Mouse (Mus musculus) ES-CJ7 (cell line): Measurements from ENCODE around the gene Capza2.
A peak's percentile ranks its signal among the peaks of the same experiment; 100 is the strongest.
"Not testable (repeated sequence)": the region's sequence is repeated elsewhere in the genome, so short reads cannot be mapped to it uniquely, and the experiment has no call there.

ENCODE experiments used
- DNase-seq: peaks from one replicate; pipeline ENCODE4 v3.0.0; 2011; ENCODE audit warnings: low read depth, low spot score

The Capza2 gene

DNA sequence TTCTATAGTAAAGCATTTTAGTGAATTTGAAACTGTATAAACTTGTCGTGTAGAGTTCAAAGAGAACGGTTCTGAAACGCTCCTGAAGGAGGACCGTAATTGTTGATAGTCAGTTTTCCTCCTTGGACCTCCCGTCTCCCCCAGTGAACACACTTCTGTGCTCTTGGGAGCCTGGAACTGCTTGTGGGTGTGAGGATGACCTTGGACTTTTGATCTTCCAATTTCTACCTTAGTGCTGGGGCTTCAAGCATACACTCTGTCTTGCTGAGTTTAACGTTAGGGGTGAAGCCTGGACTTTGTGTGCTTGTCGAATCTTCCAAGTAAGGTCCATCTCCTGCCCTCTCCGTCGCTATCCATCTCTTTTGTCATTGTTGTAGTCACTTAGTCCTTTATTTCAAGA is 4.0 kb downstream of the Capza2 start:
- DNase-seq = peak; percentile 55

DNA sequence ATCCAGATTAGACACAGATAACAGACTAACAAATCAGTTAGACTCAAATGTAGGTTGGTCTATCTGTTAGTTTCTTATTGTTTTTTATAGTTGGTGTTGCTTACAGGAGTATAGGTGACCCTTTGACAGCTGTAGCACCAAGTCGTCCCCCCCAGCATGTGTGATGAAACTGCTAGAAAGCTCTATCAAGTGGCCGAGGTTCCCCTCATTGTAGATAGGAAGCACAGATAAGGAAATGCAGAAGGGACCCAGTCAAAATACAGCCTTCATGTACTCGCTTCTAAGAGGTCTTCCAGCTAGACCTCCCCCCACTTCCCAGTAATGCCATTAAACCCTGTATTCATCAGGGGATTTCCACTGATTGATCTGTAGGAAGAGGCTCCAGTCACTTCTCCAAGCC is 6.7 kb downstream of the Capza2 start:
- DNase-seq = no peak

DNA sequence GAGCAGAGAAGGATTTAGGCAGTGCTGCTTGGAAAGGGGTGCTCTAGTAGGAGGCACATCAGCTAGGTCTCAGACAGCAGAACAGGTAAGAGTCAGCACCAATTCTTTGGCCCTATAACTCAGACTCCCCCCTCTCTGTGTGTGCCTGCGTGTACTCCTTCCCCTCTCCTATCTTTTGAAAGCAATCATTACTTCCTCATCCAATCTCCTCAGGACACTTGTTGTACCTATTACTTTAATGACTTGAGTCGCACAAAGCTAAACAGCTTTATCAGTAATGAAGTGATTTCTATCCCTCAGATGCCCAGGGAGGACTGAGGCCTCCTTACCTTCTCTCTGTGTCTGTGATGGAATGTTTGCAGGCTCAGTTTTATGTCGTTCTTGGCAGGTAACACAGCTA is 10.1 kb downstream of the Capza2 start:
- DNase-seq = no peak

DNA sequence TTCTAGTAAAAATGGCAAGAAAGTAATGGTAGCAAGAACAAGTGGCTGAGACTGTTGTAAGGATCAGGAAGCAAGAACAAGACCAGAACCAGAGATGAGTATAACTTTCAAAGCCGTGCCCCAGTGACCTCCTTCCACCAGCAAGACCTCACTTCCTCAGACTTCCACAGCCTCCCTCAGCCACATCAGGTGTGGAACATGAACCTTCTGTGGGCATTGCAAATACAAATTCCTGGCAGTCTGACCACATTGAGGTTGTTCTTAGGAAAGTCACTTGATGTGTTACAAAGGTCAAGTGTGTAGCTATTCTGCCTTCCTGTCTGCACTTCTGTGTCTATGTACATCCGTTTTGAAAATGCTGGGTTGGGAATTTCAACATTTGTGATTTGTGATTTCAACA is 16.1 kb downstream of the Capza2 start:
- DNase-seq = no peak

DNA sequence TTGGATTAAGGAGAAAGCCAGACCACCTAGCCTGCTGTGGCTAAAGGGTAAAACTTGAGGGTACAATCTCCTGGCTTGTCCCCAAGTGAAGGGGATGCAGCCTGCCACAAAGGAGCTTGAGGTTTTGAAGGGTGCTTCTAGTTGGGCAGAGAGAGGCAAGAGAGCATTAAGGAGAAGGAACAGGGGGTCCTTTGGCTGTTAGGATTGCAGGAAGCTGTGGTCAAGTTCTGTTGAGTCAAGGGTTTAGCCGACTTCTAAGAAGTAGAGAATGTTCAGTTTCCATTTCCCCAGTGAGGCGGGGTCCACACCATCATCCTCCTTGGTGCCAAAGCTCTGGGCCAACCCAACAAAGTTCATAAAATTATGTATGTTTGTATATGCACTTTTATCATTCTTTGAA is 19.0 kb downstream of the Capza2 start:
- DNase-seq = no peak

DNA sequence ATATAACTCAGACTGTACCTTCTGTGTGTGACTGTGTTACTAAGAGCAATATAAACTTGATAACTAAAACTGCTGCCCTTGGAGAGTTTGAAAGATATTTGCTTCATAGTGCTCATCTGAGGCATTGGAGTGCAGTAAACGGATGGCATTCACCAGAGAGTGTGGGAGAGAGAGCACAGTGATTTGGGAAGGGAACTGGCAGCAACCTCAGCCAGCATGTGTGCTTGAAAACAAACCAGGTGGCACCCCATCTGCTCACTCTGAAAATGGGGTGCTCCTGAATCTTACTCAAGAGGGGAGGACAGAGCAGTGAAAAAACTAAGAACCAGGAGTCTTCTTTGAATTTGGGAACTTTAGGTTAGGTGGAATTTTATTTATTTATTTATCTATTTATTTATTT is 21.3 kb downstream of the Capza2 start:
- no peak for DNase-seq

DNA sequence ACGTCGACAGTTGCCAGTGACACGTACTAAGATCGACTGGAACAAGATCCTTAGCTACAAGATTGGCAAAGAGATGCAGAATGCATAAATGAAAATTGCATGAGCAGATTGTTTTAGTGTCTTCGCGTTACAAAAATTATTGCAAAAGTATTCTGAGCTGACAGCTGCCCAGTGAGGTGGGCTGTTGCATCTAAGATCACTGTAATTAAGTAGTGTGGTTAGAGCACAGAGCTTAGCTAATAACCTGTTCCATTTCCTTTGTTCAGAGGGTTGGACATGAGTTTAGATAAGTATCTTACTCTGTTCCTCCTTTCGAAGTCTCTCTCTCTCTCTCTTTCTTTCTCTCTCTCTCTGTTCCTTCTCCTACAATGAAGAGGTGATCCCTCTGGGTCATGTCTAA is 29.3 kb downstream of the Capza2 start:
- DNase-seq = no peak

DNA sequence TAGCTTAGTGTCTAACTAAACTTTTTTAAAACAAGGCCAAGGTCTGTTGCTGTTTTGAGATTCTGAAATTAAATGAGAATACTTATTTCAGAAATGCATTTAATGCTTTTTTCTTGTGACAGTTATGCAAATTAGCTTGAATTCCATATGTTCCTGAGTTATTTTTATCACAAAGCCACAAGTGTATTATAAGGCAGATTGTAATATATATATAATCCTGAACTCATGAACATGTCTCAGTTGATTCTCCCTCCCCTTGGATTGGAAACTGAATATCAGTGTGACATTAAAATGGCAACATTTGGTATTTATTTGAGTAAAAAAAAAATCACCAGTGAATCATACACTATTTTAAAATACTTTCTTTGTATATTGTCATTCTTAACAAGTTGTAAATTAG is 30.0 kb downstream of the Capza2 start:
- no peak for DNase-seq

DNA sequence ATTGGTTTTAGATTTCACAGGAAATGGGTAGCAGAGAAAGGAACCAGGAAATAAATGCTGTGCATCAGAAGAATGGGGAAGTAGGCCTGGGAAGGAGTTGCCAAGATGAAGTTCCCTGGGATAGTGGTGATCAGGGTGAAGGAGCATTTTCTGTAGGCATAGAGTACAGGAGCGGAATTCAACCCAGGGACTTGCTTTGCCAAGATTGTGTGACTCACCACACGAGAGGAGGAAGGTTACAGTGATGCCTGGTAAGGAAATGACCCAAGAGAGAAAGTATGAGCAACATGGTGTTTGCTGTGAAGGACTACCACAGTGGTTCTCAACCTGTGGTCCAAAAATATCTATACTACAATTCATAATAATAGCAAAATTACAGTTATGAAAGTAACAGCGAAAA is 31.8 kb downstream of the Capza2 start:
- DNase-seq = no peak

DNA sequence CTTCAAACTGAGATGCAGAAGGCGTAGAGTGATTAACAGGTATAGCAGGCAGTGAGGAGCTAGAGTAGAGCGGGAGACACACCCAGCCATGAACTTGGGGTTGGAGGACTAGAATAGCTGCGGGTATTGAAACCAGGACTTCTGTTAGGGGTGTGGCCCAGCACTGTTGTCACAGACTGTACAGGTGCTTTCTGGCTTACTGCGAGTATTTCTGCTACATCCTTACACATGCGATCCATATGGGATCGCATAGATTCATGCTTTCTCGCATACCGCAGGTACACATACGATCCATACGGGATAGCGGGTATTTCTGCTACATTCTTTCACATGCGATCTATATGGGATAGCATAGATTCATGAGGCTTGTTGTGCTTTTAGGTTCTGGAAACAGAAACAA is 32.3 kb downstream of the Capza2 start:
- no peak for DNase-seq

DNA sequence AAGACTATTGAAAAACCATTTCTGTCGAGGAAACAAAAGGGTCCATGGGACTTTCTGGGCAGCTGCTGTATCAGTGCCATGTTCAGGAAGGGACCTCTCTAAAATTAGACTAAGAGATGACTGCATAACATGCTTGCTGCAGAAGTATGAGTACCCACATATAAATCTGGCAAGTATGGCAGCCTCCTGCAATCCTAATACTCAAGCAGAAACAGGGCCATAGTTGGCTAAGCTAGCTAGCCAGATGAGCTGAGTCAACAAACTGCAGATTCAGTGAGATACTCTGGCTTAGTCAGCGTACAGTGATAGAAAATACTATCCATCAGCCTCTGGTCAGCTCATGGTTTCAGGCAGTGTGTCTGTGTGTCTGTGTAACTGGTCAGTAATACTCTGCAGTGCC is 33.8 kb downstream of the Capza2 start:
- no peak for DNase-seq

DNA sequence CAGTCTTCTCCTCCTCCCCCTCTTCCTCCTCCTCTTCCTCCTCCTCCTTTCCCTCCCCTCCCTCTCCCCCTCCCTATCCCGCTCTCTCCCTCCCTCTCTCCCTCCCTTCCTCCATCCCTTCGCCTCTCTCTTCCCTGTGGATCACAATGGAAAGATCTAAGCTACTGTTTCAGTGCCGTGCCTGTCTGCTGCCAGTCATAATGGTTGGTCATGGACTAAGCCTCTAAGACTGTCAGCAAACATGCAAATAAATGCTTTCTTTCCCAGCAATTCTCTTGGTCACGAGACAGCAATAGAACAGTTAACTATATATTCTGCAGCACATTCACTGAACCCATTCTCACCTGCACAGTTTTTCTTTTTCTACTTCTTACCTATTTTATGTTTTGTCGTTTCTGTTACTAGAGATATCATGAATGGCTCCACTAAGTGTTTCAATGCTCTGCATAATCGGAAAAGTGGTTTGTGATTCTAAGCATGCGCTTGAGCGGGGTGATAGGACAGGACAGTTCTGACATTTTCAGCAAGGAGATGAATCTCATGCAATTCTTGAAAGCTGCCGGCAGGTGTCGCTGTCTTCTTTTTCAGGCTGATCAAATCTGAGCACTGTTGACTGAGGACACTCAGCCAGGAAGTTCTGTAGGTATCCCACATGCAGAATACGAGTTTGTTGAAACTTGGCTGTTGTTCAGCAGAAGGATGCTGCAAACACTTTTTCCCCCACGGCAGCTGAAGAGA is 39.2 kb downstream of the Capza2 start:
- DNase-seq = peak; percentile 77

DNA sequence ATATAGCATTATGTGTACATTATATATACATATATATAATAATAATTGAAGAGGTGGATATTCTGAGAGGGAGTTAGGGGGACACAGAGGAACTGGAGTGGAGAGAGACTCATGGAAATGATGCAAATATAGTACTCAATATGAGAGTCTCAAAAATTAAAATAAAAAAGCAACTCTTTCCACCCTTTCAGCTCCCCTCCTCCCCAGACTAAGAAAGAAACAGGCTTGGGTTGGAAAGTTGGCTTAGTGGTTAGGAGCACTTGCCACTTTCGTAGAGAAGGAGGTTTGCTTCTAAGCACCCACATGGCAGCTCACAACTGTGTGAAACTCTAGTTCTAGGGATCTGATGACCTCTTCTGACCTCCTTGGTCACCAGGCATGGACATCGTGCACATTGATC is 41.0 kb downstream of the Capza2 start:
- DNase-seq = no peak

DNA sequence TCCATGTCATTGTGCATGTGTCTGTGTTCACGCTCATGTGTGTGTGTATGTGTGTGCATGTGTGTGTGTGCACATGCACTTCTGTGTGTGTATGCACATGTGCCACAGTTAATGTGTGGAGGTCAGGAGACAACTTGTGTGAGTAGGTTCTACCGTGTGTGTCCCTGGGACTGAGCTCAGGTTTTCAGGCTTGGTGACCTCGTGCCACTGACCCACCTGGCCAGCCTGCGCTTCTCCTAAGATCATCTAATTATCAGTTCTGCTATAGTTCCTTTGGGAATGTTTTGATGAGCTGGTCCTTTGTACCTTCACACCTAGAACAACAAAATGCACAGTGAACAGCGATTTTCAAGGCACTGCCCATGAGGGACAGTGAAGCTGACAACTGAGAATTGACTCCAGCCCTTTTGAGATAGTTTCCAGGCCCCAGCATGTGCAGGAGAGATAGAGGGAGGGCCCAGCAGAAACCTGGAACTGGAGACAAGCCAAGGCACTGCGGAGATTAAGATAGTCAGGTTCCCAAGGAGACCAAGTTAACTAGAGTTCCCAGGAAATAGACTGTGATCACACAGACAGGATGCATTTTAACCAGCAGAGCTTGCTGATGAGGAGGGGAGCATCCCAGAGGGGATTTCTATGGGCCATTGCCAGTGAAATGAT is 44.4 kb downstream of the Capza2 start:
- DNase-seq = no peak

DNA sequence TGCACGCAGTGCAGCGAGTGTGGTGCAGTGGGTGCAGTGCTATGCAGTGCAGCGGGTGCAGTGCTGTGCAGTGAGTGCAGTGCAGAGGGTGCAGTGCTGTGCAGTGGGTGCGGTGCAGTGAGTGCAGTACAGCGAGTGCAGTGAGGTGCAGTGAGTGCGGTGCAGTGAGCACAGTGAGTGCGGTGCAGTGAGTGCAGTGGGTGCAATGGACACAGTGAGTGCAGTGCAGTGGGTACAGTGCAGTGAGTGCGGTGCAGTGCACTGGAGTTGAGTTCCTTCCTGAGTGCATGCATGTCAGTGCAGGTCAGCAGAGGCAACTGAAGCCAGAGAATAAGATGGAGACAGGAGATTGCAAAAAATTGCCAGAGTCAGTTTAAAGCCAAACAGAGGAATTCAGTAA is 45.8 kb downstream of the Capza2 start:
- DNase-seq = no peak

DNA sequence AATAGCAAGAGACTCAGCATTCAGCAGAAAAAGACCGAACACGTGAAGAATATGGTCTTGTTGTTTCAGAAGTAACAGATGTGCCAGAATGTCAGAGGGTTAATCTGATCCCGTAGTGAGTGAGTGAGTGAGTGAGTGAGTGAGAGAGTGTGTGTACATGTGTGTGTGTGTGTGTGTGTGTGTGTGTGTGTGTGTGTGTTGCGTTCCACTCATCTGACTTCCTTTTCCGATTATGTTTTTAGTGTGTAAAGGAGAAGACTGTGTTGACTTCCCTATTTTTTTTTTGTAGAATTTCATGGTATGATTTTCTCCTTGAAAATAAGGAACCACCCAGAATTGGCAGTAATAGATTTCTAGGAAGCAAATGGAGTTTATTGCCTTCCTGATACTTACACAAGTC is 52.6 kb downstream of the Capza2 start:
- DNase-seq = no peak

DNA sequence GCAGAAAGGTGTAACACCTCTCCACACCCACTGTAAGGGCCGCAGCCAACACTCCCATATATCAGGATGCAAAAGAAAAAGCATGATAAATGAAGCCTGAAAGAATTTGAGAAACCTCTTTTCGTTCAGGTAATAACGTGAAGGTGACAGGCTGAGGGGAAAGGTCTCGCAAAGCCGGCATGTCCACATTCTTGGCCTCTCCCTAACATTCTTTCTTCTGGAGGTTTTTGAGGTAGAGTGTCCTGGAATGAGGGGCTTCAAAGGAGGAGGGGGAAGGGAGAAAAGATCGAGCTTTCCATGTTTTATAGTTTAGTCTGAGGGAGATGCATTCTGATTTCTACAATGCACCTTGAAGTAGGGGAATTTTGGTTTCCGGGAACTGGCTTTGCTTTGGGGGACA is 56.6 kb downstream of the Capza2 start, which contains the start of gene St7:
Gene St7 (plus strand): TSS at position 287 of the 400 bp plus-strand sequence.
- no peak for DNase-seq

DNA sequence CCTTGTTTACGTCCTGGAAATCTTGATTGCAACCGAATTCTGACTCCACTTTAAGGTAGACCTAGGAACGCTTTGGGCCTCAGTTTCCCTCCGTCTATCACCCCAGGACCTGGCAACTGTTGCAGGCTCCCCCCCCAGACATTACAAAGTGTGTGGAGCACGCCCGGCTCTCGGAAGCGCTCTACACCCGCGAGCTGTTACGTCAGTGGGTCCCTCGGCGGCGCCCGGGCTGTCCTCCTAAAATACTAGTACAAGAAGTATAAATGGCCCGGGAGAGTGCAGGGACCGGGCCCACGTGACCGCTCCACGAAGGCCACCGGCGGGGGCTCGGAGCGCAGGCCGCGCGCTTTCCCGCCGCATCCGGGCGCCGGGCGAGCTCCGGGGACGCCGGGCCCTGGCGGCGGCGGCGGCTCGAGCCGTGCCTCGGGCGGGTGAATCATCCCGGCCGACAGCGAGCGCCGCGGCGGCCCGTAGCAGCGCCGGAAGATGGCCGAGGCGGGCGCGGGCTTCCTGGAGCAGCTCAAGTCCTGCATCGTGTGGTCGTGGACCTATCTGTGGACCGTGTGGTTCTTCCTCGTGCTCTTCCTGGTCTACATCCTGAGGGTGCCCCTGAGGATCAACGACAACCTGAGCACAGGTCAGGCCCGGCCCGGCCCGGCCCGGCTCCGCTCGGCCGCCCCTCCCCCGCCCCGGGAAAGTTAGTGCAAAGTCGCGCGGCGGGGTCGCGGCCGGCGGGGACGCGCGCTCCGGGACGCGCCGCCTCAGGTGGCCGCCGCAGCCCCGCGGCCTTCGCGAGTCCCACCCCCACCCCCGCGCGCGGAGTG is 57.9 kb downstream of the Capza2 start:
- peak; percentile 43 for DNase-seq

DNA sequence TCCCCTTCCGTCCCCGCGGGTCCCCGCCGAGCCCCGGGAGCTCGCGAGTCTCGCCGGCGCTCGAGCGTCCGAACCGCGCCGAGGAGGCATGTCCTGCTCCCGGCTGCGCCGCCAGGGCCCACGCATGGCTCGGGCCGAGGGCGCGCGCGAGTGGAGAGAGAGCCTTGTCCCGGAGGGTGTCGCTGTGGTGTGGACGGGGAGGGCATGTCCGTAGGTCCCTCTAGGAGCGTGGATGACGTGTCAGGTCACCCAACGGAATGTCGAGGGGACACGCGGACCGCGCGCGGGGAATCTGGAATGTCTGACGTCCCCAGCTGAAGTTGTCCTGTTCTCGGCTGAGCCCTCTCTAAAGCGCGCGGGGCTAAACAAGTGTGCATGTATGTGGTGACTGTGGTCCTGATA is 58.5 kb downstream of the Capza2 start:
- DNase-seq = peak; percentile 46

DNA sequence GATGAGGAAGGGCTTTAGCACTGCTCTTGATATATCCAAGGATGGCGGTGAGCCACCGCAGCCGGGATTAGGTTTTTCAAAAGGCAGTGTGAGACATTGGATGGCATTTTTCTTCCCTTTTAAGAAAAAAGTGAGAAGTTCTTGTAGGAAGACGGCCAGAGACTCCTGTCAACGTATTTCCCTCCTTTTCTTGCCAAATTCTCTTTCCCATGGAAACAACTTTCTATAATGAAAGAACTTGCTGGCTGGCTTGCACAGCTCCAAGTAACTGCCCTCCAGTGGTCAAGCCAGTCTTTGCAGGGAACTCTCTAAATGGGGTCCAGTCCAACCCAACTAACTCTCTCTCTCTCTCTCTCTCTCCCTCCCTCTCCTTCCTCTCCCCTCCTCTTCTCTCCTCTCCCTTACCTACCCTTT is 60.3 kb downstream of the Capza2 start:
- DNase-seq = peak; percentile 69

DNA sequence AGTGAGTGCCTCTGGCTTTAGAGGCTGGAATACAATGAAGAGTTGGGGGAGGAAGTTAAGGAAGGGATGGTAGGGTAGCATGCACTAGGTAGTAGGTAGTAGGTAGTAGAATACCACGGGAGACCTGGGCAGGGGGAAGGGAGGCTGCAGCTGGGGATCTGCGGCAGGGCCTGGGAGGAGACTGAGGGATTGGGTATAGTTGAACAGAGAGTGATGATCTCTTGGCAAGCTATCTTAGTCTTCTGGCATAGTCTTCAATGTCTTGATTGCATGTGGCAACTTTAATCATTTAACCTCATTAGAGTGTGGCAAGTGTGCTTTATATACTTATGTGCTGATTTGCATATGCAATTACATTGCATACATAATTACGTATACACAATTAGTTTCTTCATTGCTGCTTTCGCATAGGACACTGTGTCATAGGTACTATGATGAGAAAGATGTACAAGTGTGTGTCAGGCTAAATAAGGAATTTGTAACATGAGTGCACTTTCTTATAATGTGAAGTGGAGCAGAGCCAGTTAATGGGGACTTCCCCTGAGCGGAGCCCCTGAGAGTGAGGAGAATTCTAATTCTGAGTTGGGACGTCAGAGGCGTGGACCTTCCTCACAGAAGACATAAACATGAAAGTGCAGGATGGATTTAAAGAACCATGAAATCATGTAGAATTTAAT is 65.0 kb downstream of the Capza2 start:
- no peak for DNase-seq

DNA sequence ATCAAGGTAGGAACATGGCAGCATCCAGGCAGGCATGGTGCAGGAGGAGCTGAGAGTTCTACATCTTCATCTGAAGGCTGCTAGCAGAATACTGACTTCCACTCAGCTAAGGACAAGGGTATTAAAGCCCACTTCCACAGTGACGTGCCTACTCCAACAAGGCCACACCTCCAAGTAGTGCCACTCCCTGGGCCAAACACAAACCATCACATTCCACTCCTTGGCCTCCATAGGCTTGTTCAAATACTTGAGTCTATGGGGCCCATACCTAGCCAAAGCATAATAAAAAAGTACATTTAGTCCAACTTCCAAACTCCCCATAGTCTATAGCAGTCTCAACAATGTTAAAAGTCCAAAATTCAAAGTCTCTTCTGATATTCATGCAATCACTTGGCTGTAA is 68.0 kb downstream of the Capza2 start:
- not testable (repeated sequence) for DNase-seq
